Mouse (Mus musculus): ENCODE measurements around the gene Rnase11. TPM values are rescaled to one million over a fixed set of nuclear protein-coding genes. Genes with fewer than 3 reads are reported as not detected.

The Rnase11 gene
- total and polyA plus RNA-seq, 3 experiments = not detected

DNA sequence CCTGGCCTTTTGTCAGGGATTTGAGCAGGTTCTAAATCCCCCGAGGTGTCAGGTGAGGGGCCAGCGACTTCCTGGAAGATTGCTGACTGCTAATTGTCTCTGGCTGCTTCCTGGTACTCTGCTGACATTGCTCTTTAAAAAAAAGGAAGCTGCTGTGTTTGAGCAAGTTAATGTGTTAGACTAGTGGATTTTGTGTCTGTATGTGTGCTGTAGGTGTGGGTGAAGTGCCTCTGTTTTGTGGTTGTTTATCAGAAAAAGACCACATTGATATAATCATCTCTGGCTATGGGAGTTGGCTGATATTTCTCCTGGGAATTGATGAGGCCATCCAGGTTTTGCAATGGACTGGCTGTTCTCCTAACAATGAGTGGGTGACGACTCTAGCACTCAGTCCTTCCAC is 43.5 kb upstream of the Rnase11 start:
- no peaks in the 10 kb centered on the region; a peak in 1 of 4 replicates for H3K36me3 ChIP-seq (ENCODE audit: control insufficient read depth in 1 of 2, insufficient read depth in 2 of 2, low read length in 2 of 2)
- no peak overlapping the region for H3K9ac ChIP-seq (ENCODE audit: control insufficient read depth, low read depth, low read length, poor library complexity, severe bottlenecking)
- no peaks in the 10 kb centered on the region for H3K4me1 ChIP-seq (ENCODE audit: control insufficient read depth in 1 of 2, insufficient read depth in 2 of 2, low read length in 2 of 2)
- no peaks in the 10 kb centered on the region for H3K9me3 ChIP-seq (replicated peaks; ENCODE audit: insufficient read depth, low read length)
- H3K27me3 ChIP-seq (ENCODE audit: control insufficient read depth in 1 of 2, insufficient read depth in 2 of 2, low read length in 2 of 2) = no peaks in the 10 kb centered on the region
- TF ChIP-seq KAT2A (conservative IDR thresholded peaks at IDR 0.05; ENCODE audit: low read depth, low read length) (no peak), TAL1 (IDR thresholded peaks at IDR 0.05; ENCODE audit: low read length) (no peak), ELF1 (IDR thresholded peaks at IDR 0.05; ENCODE audit: low read depth, low read length) (peak; percentile 63; the same call in 1 of the 2 replicates), CHD1 (IDR thresholded peaks at IDR 0.05; ENCODE audit: low read depth, low read length) (no peak), MEF2A (IDR thresholded peaks at IDR 0.05; ENCODE audit: extremely low read depth, insufficient replicate concordance, low read depth, low read length, poor library complexity, severe bottlenecking) (no peak), CTCF (IDR thresholded peaks at IDR 0.05 in 2 of 3, conservative IDR thresholded peaks at IDR 0.05 in 1 of 3; ENCODE audit: control insufficient read depth in 1 of 3, insufficient read depth in 1 of 3, low read depth in 2 of 3, low read length in 3 of 3, poor library complexity in 1 of 3, severe bottlenecking in 1 of 3) (no peak), EP300 (IDR thresholded peaks at IDR 0.05; ENCODE audit: low read depth in 1 of 2, low read length in 2 of 2) (peak in 1 of 2 experiments; percentile 29; a peak in 1 of 4 replicates), ZNF384 (IDR thresholded peaks at IDR 0.05; ENCODE audit: low read depth, low read length) (peak; percentile 59), ETS1 (IDR thresholded peaks at IDR 0.05; ENCODE audit: low read depth, low read length) (0 out of 2 replicates have a peak, but pooled peaks have one; percentile 12), MXI1 (IDR thresholded peaks at IDR 0.05; ENCODE audit: low read depth, low read length) (no peak), RCOR1 (IDR thresholded peaks at IDR 0.05; ENCODE audit: low read depth, low read length) (no peak), MAFK (IDR thresholded peaks at IDR 0.05; ENCODE audit: borderline replicate concordance, low read depth, low read length) (peak; percentile 67; the same call in 1 of the 2 replicates), MAZ (IDR thresholded peaks at IDR 0.05; ENCODE audit: low read depth, low read length) (no peak), SIN3A (IDR thresholded peaks at IDR 0.05; ENCODE audit: low read length) (peak; percentile 24; the same call in 1 of the 2 replicates)
- no peaks in the 10 kb centered on the region for H3K79me2 ChIP-seq (ENCODE audit: control insufficient read depth, insufficient read depth, low read length, poor library complexity)
- no peak overlapping the region for H3K27ac ChIP-seq (ENCODE audit: control insufficient read depth, low read depth, low read length)
- peak; percentile 65 for DNase-seq (ENCODE audit: low read depth, low spot score)
- H3K4me3 ChIP-seq (ENCODE audit: control insufficient read depth in 1 of 2, insufficient read depth in 1 of 2, low read depth in 2 of 2, low read length in 2 of 2) = no peak overlapping the region

DNA sequence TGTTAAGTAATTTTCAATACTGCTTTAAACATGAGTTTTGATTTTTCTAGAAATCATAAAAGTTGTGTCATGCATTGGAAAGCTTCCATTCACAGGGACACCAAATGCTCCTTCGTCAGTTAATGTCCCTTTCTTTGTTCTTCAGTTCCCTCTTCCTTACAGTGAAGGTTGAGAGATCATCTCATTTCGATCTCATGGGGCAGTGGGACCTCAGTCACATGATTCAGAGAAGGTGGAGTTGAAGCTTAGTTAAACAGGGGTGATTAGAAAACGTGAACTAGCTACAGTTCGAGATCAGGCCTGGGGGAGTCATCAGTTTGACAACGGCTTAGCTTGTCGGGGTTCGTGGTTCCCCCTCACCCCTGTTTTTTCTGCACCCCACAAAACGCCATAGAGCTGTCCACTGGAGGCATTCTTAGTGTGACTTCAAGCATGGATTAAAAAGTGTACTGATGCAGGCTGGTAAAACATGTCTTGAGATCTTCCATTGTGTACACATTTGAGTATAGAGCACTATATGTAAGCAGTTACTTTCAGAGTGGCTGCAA is 42.2 kb upstream of the Rnase11 start:
- Histone ChIP-seq H3K4me1 (ENCODE audit: control insufficient read depth in 1 of 2, insufficient read depth in 2 of 2, low read length in 2 of 2) (peaks cover 0 to 3% of the 10 kb centered on the region in 2 experiments; a peak in 1 of 4 replicates), H3K9me3 (replicated peaks; ENCODE audit: insufficient read depth, low read length) (no peaks in the 10 kb centered on the region), H3K79me2 (ENCODE audit: control insufficient read depth, insufficient read depth, low read length, poor library complexity) (no peaks in the 10 kb centered on the region), H3K9ac (ENCODE audit: control insufficient read depth, low read depth, low read length, poor library complexity, severe bottlenecking) (0 out of 2 replicates have a peak overlapping the region, but pooled peaks have one; percentile 21), H3K4me3 (ENCODE audit: control insufficient read depth in 1 of 2, insufficient read depth in 1 of 2, low read depth in 2 of 2, low read length in 2 of 2) (peak overlapping the region; percentile 39 to 58), H3K27ac (ENCODE audit: control insufficient read depth, low read depth, low read length) (no peak overlapping the region), H3K36me3 (ENCODE audit: control insufficient read depth in 1 of 2, insufficient read depth in 2 of 2, low read length in 2 of 2) (peaks cover 0 to 2% of the 10 kb centered on the region in 2 experiments; a peak in 2 of 4 replicates), H3K27me3 (ENCODE audit: control insufficient read depth in 1 of 2, insufficient read depth in 2 of 2, low read length in 2 of 2) (no peaks in the 10 kb centered on the region)
- TF ChIP-seq TAL1 (IDR thresholded peaks at IDR 0.05; ENCODE audit: low read length) (no peak), SMC3 (IDR thresholded peaks at IDR 0.05; ENCODE audit: low read depth, low read length) (no peak), NELFE (IDR thresholded peaks at IDR 0.05; ENCODE audit: low read depth, low read length) (no peak), JUND (IDR thresholded peaks at IDR 0.05; ENCODE audit: low read depth, low read length) (no peak), ZMIZ1 (IDR thresholded peaks at IDR 0.05; ENCODE audit: low read depth, low read length) (no peak), CTCF (IDR thresholded peaks at IDR 0.05 in 2 of 3, conservative IDR thresholded peaks at IDR 0.05 in 1 of 3; ENCODE audit: control insufficient read depth in 1 of 3, insufficient read depth in 1 of 3, low read depth in 2 of 3, low read length in 3 of 3, poor library complexity in 1 of 3, severe bottlenecking in 1 of 3) (no peak), CHD1 (IDR thresholded peaks at IDR 0.05; ENCODE audit: low read depth, low read length) (no peak), POLR2A (IDR thresholded peaks at IDR 0.05; ENCODE audit: control insufficient read depth in 1 of 2, insufficient read depth in 1 of 2, low read depth in 1 of 2, low read length in 2 of 2, poor library complexity in 1 of 2) (no peak), E2F4 (IDR thresholded peaks at IDR 0.05; ENCODE audit: borderline replicate concordance, low read depth, low read length) (no peak)
- DNase-seq (ENCODE audit: low read depth, low spot score) = peak; percentile 60

Data from MEL (cell line).